Mouse (Mus musculus) stomach, postnatal 0 days (tissue): ENCODE data around the gene Ctla4.

Experiments
- CTCF ChIP-seq: IDR thresholded peaks from 2 replicates; pipeline ENCODE4 v1.5.1; 2016; ENCODE audit warnings: antibody characterized with exemption, low read depth, mild to moderate bottlenecking, moderate library complexity
- EP300 ChIP-seq: optimal IDR thresholded peaks from 2 replicates; pipeline ENCODE3; 2016; ENCODE audit warnings: antibody characterized with exemption

DNA sequence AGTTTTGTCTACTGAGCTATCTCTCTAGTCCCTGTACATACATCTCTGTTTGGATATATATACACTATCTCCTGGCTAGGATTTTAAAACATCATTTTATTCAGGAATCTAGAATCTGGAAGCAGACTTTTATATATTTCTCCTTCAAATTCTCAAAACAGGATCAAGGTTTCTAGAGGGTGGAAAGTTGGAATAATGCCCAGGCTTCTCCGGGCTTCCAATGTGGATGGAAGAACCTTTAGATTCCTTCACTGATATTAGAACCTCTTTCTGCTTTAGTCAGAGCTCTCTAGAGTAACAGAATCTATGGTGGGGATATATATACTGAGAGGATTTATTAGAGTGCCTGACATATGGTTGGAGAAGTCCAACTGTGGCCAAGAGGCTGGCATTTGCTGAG, 2.2 kb upstream of the Ctla4 start:
- TF ChIP-seq CTCF (no peak), EP300 (no peak)
